Mouse (Mus musculus): ENCODE data around the gene Cdc34. TPM values are rescaled to one million over a fixed set of nuclear protein-coding genes. Genes with fewer than 3 reads are reported as not detected.

Cdc34 gene
- polyA plus RNA-seq, 1 experiment from 2014 or later: 240 TPM

GRCm38 (mm10) chr10:79716254-79716987 lies 34.4 kb downstream of the Cdc34 start, which contains the start of gene Hcn2:
TSS of gene Hcn2 (plus strand) at chr10:79716634.
- peak; percentile 44 for DNase-seq (ENCODE audit: low spot score)
- Histone ChIP-seq H3K27me3 (replicated peaks; ENCODE audit: low read depth, poor library complexity, severe bottlenecking) (peaks cover 71% of the 10 kb centered on the region), H3K4me1 (peaks cover 20% of the 10 kb centered on the region), H3K27ac (replicated peaks) (no peak within 1 kb of the TSS), H3K9me3 (no peaks in the 10 kb centered on the region), H3K4me3 (peak within 1 kb of the TSS; percentile 66), H3K36me3 (replicated peaks) (peaks cover 15% of the 10 kb centered on the region)
- WGBS: 3% methylated on average over 90 of the region's 91 CpGs

GRCm38 (mm10) chr10:79716988-79717355 lies 35.0 kb downstream of the Cdc34 start:
- no peaks in the 10 kb centered on the region for H3K9me3 ChIP-seq
- WGBS: under 1% methylated on average over 44 of the region's 44 CpGs
- H3K27me3 ChIP-seq (replicated peaks; ENCODE audit: low read depth, poor library complexity, severe bottlenecking): peaks cover 71% of the 10 kb centered on the region
- peak overlapping the region; percentile 66 for H3K4me3 ChIP-seq
- H3K27ac ChIP-seq (replicated peaks): no peak overlapping the region
- no peak for DNase-seq (ENCODE audit: low spot score)
- H3K4me1 ChIP-seq: peaks cover 20% of the 10 kb centered on the region
- H3K36me3 ChIP-seq (replicated peaks): peaks cover 10% of the 10 kb centered on the region

GRCm38 (mm10) chr10:79717640-79718357 lies 35.8 kb downstream of the Cdc34 start:
- peaks cover 20% of the 10 kb centered on the region for H3K4me1 ChIP-seq
- 5% methylated on average over 43 of the region's 43 CpGs for WGBS
- no peak overlapping the region for H3K27ac ChIP-seq (replicated peaks)
- peaks cover 71% of the 10 kb centered on the region for H3K27me3 ChIP-seq (replicated peaks; ENCODE audit: low read depth, poor library complexity, severe bottlenecking)
- peak; percentile 87 for DNase-seq (ENCODE audit: low spot score)
- no peaks in the 10 kb centered on the region for H3K9me3 ChIP-seq
- H3K36me3 ChIP-seq (replicated peaks): peaks cover 2% of the 10 kb centered on the region; the same call in 1 of the 2 replicates
- peak overlapping the region; percentile 66 for H3K4me3 ChIP-seq

- H3K4me1 ChIP-seq: peaks cover 20% of the 10 kb centered on the region
- H3K36me3 ChIP-seq (replicated peaks): no peaks in the 10 kb centered on the region
- H3K27me3 ChIP-seq (replicated peaks; ENCODE audit: low read depth, poor library complexity, severe bottlenecking): peaks cover 42% of the 10 kb centered on the region
- no peak overlapping the region for H3K4me3 ChIP-seq
- H3K27ac ChIP-seq (replicated peaks): no peak overlapping the region
- DNase-seq (ENCODE audit: low spot score): no peak
- 79% methylated on average over 5 of the region's 5 CpGs for WGBS
- H3K9me3 ChIP-seq: no peaks in the 10 kb centered on the region
These were observed 39.1 kb downstream of the Cdc34 start for GRCm38 (mm10) chr10:79721089-79721488.

- H3K27ac ChIP-seq (replicated peaks): no peak overlapping the region
- no peaks in the 10 kb centered on the region for H3K9me3 ChIP-seq
- DNase-seq (ENCODE audit: low spot score): no peak
- WGBS: 71% methylated on average over 6 of the region's 6 CpGs
- H3K4me1 ChIP-seq: peaks cover 3% of the 10 kb centered on the region; the same call in 1 of the 2 replicates
- no peak overlapping the region for H3K4me3 ChIP-seq
- peaks cover 23% of the 10 kb centered on the region for H3K27me3 ChIP-seq (replicated peaks; ENCODE audit: low read depth, poor library complexity, severe bottlenecking)
- no peaks in the 10 kb centered on the region for H3K36me3 ChIP-seq (replicated peaks)
These were observed 41.1 kb downstream of the Cdc34 start for GRCm38 (mm10) chr10:79723047-79723446.

- Histone ChIP-seq H3K4me3 (no peak overlapping the region), H3K27ac (replicated peaks) (no peak overlapping the region), H3K36me3 (replicated peaks) (no peaks in the 10 kb centered on the region), H3K9me3 (no peaks in the 10 kb centered on the region), H3K27me3 (replicated peaks; ENCODE audit: low read depth, poor library complexity, severe bottlenecking) (peaks cover 16% of the 10 kb centered on the region), H3K4me1 (0 out of 2 replicates have a peak, but pooled peaks cover 3% of the 10 kb centered on the region)
- WGBS: 83% methylated on average over 7 of the region's 7 CpGs
- no peak for DNase-seq (ENCODE audit: low spot score)
These were observed 41.7 kb downstream of the Cdc34 start for GRCm38 (mm10) chr10:79723692-79724091.

- Histone ChIP-seq H3K4me3 (no peak overlapping the region), H3K36me3 (replicated peaks) (no peaks in the 10 kb centered on the region), H3K9me3 (no peaks in the 10 kb centered on the region), H3K27me3 (replicated peaks; ENCODE audit: low read depth, poor library complexity, severe bottlenecking) (no peaks in the 10 kb centered on the region), H3K27ac (replicated peaks) (no peak overlapping the region), H3K4me1 (0 out of 2 replicates have a peak, but pooled peaks cover 3% of the 10 kb centered on the region)
- WGBS: 26% methylated on average over 11 of the region's 11 CpGs
- peak; percentile 62 for DNase-seq (ENCODE audit: low spot score)
These were observed 44.1 kb downstream of the Cdc34 start for GRCm38 (mm10) chr10:79726090-79726489.

GRCm38 (mm10) chr10:79728323-79729249 lies 46.6 kb downstream of the Cdc34 start:
- DNase-seq (ENCODE audit: low spot score): no peak
- Histone ChIP-seq H3K27ac (replicated peaks) (no peak overlapping the region), H3K4me1 (0 out of 2 replicates have a peak, but pooled peaks cover 3% of the 10 kb centered on the region), H3K27me3 (replicated peaks; ENCODE audit: low read depth, poor library complexity, severe bottlenecking) (no peaks in the 10 kb centered on the region), H3K36me3 (replicated peaks) (peaks cover 10% of the 10 kb centered on the region), H3K9me3 (no peaks in the 10 kb centered on the region), H3K4me3 (no peak overlapping the region)
- WGBS: 72% methylated on average over 28 of the region's 28 CpGs

- 89% methylated on average over 13 of the region's 13 CpGs for WGBS
- no peak for DNase-seq (ENCODE audit: low spot score)
- Histone ChIP-seq H3K36me3 (replicated peaks) (peaks cover 19% of the 10 kb centered on the region), H3K27me3 (replicated peaks; ENCODE audit: low read depth, poor library complexity, severe bottlenecking) (peaks cover 3% of the 10 kb centered on the region; the same call in 1 of the 2 replicates), H3K27ac (replicated peaks) (no peak overlapping the region), H3K9me3 (no peaks in the 10 kb centered on the region; the same call in 1 of the 2 replicates), H3K4me1 (0 out of 2 replicates have a peak, but pooled peaks cover 3% of the 10 kb centered on the region), H3K4me3 (no peak overlapping the region)
These were observed 47.5 kb downstream of the Cdc34 start for GRCm38 (mm10) chr10:79729357-79729965.

- H3K4me1 ChIP-seq: peaks cover 10% of the 10 kb centered on the region
- no peak overlapping the region for H3K27ac ChIP-seq (replicated peaks)
- H3K36me3 ChIP-seq (replicated peaks): peaks cover 49% of the 10 kb centered on the region
- WGBS: 97% methylated on average over 1 of the region's 1 CpGs
- peaks cover 24% of the 10 kb centered on the region; the same call in 1 of the 2 replicates for H3K9me3 ChIP-seq
- DNase-seq (ENCODE audit: low spot score): no peak
- peaks cover 30% of the 10 kb centered on the region for H3K27me3 ChIP-seq (replicated peaks; ENCODE audit: low read depth, poor library complexity, severe bottlenecking)
- no peak overlapping the region; the same call in 1 of the 2 replicates for H3K4me3 ChIP-seq
These were observed 50.5 kb downstream of the Cdc34 start for GRCm38 (mm10) chr10:79732500-79732899.

- Histone ChIP-seq H3K36me3 (replicated peaks) (peaks cover 63% of the 10 kb centered on the region), H3K27ac (replicated peaks) (no peak overlapping the region), H3K4me1 (peaks cover 10% of the 10 kb centered on the region), H3K4me3 (no peak overlapping the region), H3K27me3 (replicated peaks; ENCODE audit: low read depth, poor library complexity, severe bottlenecking) (peaks cover 30% of the 10 kb centered on the region), H3K9me3 (peaks cover 38% of the 10 kb centered on the region)
- WGBS: 95% methylated on average over 15 of the region's 15 CpGs
- no peak for DNase-seq (ENCODE audit: low spot score)
These were observed 51.9 kb downstream of the Cdc34 start for GRCm38 (mm10) chr10:79733847-79734246.

Measured in embryonic facial prominence, embryonic 10.5 days (tissue).